16 mouse cellular contexts compared by ENCODE assay signal in genomic region chr8:45990631-45991310, GRCm38 (mm10). TPM values are rescaled to one million over a fixed set of nuclear protein-coding genes. Genes with fewer than 3 reads are reported as not detected.
"Had no signal": no experiment of that assay in that cellular context is flagged by ENCODE, and none has a peak within 500 bp of the region (broad histone marks: within the 10 kb centered on the region; RNA-seq: fewer than 3 reads in every experiment).

No protein-coding gene starts in this region.

- H3K9ac ChIP-seq: intestine, embryonic 15.5 days; kidney, embryonic 15.5 days; limb, embryonic 12.5 days; liver, embryonic 13.5 days; liver, postnatal 0 days; lung, embryonic 15.5 days; midbrain, embryonic 13.5 days had no signal

- H3K27ac ChIP-seq: intestine, embryonic 15.5 days; kidney, embryonic 15.5 days; limb, embryonic 12.5 days; liver, embryonic 13.5 days; lung, embryonic 15.5 days; midbrain, embryonic 13.5 days; stomach, postnatal 0 days had no signal

- ATAC-seq: intestine, embryonic 15.5 days; liver, postnatal 0 days; midbrain, embryonic 13.5 days had no signal

- H3K9me3 ChIP-seq: intestine, embryonic 15.5 days; kidney, embryonic 15.5 days; limb, embryonic 12.5 days; liver, embryonic 13.5 days; lung, embryonic 15.5 days; midbrain, embryonic 13.5 days had no signal

- H3K4me2 ChIP-seq: intestine, embryonic 15.5 days; kidney, embryonic 15.5 days; limb, embryonic 12.5 days; liver, embryonic 13.5 days; lung, embryonic 15.5 days; midbrain, embryonic 13.5 days had no signal

- H3K4me3 ChIP-seq: intestine, embryonic 15.5 days; kidney, embryonic 15.5 days; limb, embryonic 12.5 days; liver, embryonic 13.5 days; lung, embryonic 15.5 days; midbrain, embryonic 13.5 days had no signal

- DNase-seq: kidney, adult 2 months; kidney, postnatal 14 days; liver; liver, embryonic 13.5 days; liver, postnatal 0 days; lung, postnatal 36 days; right cerebral cortex, postnatal 4 days; spleen, adult 18-20 months; thymus, postnatal 14 days had no signal

- H3K27me3 ChIP-seq: intestine, embryonic 15.5 days; kidney, embryonic 15.5 days; limb, embryonic 12.5 days; liver, embryonic 13.5 days; lung, embryonic 15.5 days; midbrain, embryonic 13.5 days had no signal

- H3K4me1 ChIP-seq: intestine, embryonic 15.5 days; kidney, embryonic 15.5 days; midbrain, embryonic 13.5 days had no signal

RNA-seq across cellular contexts. Expression of gene Lrp2bp, which starts 8.3 kb away (rescaled TPM):
- polyA plus RNA-seq: liver, postnatal 0 days had no signal

RNA-seq across cellular contexts. Expression of gene Ccdc110, which starts 56.4 kb away (rescaled TPM):
- polyA plus RNA-seq: intestine, embryonic 15.5 days; kidney, adult 2 months; kidney, embryonic 15.5 days; liver, embryonic 13.5 days; liver, postnatal 0 days; lung, embryonic 15.5 days; urinary bladder, adult 2 months had no signal
